Mouse (Mus musculus) brain, adult 2 months (tissue): ENCODE measurements around the gene Eif1ad.
"Not testable (repeated sequence)": the region's sequence is repeated elsewhere in the genome, so short reads cannot be mapped to it uniquely, and the experiment has no call there.

Experiments
- DNase-seq: peaks from one replicate; pipeline ENCODE4 v3.0.0; 2011; ENCODE audit warnings: low read depth, low spot score

The Eif1ad gene

GRCm38 (mm10) chr19:5366175-5367052 is at the start of gene Eif1ad:
Gene Eif1ad (plus strand): TSS chr19:5366741.
- peak; percentile 99 for DNase-seq

GRCm38 (mm10) chr19:5323801-5324200 is 42.7 kb upstream of the Eif1ad start:
- DNase-seq = no peak

- no peak for DNase-seq
These were observed 38.6 kb upstream of the Eif1ad start for GRCm38 (mm10) chr19:5327970-5328369.

- no peak for DNase-seq
These were observed 31.8 kb upstream of the Eif1ad start for GRCm38 (mm10) chr19:5334741-5335140.

- no peak for DNase-seq
These were observed 31.1 kb upstream of the Eif1ad start, which contains the start of gene Catsper1 for GRCm38 (mm10) chr19:5335441-5335840. Gene Catsper1 (plus strand): TSS chr19:5335741.

GRCm38 (mm10) chr19:5337975-5338374 is 28.6 kb upstream of the Eif1ad start:
- DNase-seq = peak; percentile 89

- DNase-seq = no peak
These were observed 25.2 kb upstream of the Eif1ad start for GRCm38 (mm10) chr19:5341360-5341759.

GRCm38 (mm10) chr19:5345297-5346131 is 21.0 kb upstream of the Eif1ad start:
- DNase-seq = no peak

GRCm38 (mm10) chr19:5348064-5348463 is 18.5 kb upstream of the Eif1ad start:
- DNase-seq = no peak

GRCm38 (mm10) chr19:5348526-5349501 is 17.7 kb upstream of the Eif1ad start:
- DNase-seq = peak; percentile 75

- DNase-seq = not testable (repeated sequence)
These were observed 17.1 kb upstream of the Eif1ad start, which contains the start of gene Cst6 for GRCm38 (mm10) chr19:5349502-5349873. Gene Cst6 (minus strand): TSS chr19:5349574.

GRCm38 (mm10) chr19:5353609-5354008 is 12.9 kb upstream of the Eif1ad start:
- no peak for DNase-seq

- DNase-seq = no peak
These were observed 10.5 kb upstream of the Eif1ad start for GRCm38 (mm10) chr19:5356080-5356479.

- no peak for DNase-seq
These were observed 4.4 kb upstream of the Eif1ad start for GRCm38 (mm10) chr19:5362186-5362585.

GRCm38 (mm10) chr19:5364124-5364523 is 2.4 kb upstream of the Eif1ad start:
- no peak for DNase-seq

GRCm38 (mm10) chr19:5365751-5366150 is 790 bp upstream of the Eif1ad start:
- DNase-seq = no peak

GRCm38 (mm10) chr19:5367053-5367359 is 465 bp downstream of the Eif1ad start, which contains the start of gene Banf1:
Gene Banf1 (minus strand): TSS chr19:5367168.
- no peak for DNase-seq

GRCm38 (mm10) chr19:5367455-5367854 is 914 bp downstream of the Eif1ad start:
- no peak for DNase-seq

GRCm38 (mm10) chr19:5370932-5371331 is 4.4 kb downstream of the Eif1ad start:
- DNase-seq = no peak

GRCm38 (mm10) chr19:5372724-5373123 is 6.2 kb downstream of the Eif1ad start:
- DNase-seq = no peak

GRCm38 (mm10) chr19:5374177-5374576 is 7.6 kb downstream of the Eif1ad start:
- DNase-seq = no peak
